Mouse (Mus musculus): ENCODE measurements around the gene Ovch2. TPM values are rescaled to one million over a fixed set of nuclear protein-coding genes. Genes with fewer than 3 reads are reported as not detected.

Gene Ovch2
- polyA plus RNA-seq, 1 experiment from 2014 or later, result not detected

DNA sequence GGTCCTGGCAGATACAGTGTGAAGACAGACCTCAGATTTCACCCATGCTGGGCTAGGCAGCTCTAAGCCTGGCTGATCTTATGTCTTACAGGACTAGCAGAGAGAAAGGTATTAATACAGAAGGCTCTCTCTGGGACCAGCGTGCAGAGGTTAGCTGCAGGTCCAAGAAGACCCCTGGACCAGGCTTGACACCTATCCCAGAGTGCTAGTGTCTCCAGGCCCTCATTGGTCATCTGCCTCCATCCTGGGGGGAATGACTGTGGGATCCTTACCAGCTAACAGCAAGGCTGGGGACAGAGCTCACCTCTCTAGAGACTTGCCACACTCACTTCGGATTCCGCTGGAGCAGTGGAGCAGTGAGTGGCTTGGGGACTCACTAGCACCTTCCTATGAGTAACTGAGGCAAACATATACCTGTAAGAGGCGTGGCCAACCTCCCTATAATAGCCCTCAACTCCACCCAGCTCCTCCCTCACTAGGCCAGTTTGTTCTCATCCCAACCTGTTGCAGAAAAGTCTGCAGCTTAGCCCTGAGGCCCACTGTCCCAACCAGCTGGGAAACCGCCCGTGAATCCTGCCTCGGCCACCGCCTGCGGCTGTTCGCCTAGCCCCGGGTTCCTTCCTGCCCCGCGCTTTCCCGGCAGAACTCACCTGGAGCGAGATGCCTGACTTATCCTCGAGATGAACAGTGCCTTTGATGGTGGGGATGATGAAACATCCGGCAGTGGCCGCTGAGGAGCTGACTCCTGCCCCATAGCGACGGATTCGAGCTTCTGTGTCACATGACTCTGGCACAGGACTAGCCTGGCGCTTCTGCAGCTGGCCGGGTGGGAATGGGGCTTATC is 43.5 kb downstream of the Ovch2 start, which contains the start of gene Cyb5r2:
Gene Cyb5r2 (minus strand): TSS at position 725 of the 844 bp plus-strand sequence.
- peaks cover 3% of the 10 kb centered on the region; the same call in 1 of the 2 replicates for H3K4me1 ChIP-seq
- no peaks in the 10 kb centered on the region for H3K27me3 ChIP-seq
- H3K4me2 ChIP-seq (replicated peaks), result peak within 1 kb of the TSS; percentile 45
- no peak within 1 kb of the TSS for H3K27ac ChIP-seq (replicated peaks)
- H3K9me3 ChIP-seq, result no peaks in the 10 kb centered on the region
- no peak within 1 kb of the TSS for H3K9ac ChIP-seq (replicated peaks)
- peak within 1 kb of the TSS; percentile 25 for H3K4me3 ChIP-seq
- no peaks in the 10 kb centered on the region for H3K36me3 ChIP-seq
- ATAC-seq (replicated peaks), result peak; percentile 68
- WGBS, result 14% methylated on average over 23 of the region's 23 CpGs

DNA sequence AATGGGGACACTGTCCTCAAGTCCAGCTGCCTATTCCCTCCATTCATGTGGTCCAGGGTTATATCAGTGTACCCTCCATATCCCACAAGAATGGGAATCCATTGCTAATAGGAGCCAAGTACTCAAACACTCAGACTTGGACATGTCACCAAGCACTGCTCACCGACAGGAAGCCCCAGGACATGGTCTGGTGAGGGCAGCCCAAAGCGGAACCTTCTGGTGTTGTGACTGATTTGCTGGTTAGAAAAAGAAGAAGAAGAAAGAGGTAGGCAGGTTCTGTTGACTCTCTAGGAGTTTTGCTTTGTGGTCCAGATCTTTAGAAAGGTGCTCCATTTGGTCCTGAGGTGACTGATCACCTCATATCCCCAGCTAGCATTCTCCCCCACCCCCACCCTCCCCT is 44.3 kb downstream of the Ovch2 start:
- Histone ChIP-seq H3K4me3 (no peak overlapping the region), H3K4me2 (replicated peaks) (no peak overlapping the region), H3K36me3 (no peaks in the 10 kb centered on the region), H3K27me3 (no peaks in the 10 kb centered on the region), H3K9me3 (no peaks in the 10 kb centered on the region), H3K27ac (replicated peaks) (no peak overlapping the region), H3K4me1 (peaks cover 3% of the 10 kb centered on the region; the same call in 1 of the 2 replicates), H3K9ac (replicated peaks) (no peak overlapping the region)
- WGBS, result 98% methylated on average over 2 of the region's 2 CpGs
- ATAC-seq (replicated peaks), result no peak

DNA sequence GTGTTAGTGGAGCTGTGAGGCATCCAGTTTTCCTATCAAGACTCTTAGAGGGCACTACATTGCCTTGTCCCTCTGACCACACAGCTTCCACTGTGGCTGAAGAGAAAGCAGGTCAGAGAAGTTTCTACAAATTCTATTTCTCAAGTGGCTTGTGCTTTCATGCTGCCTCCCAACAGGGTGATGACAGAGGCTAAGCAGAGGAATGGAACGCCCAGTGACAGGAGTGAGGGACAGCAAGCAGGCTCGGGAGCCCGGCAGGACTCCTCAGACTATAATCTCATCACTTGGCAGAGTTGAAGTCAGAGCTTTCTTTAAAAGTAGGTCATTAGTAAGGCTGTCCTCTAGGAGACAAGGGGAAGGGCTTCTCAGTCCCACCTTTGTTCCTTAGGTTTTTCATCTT is 45.1 kb downstream of the Ovch2 start:
- H3K9ac ChIP-seq (replicated peaks), result no peak overlapping the region
- no peak for ATAC-seq (replicated peaks)

DNA sequence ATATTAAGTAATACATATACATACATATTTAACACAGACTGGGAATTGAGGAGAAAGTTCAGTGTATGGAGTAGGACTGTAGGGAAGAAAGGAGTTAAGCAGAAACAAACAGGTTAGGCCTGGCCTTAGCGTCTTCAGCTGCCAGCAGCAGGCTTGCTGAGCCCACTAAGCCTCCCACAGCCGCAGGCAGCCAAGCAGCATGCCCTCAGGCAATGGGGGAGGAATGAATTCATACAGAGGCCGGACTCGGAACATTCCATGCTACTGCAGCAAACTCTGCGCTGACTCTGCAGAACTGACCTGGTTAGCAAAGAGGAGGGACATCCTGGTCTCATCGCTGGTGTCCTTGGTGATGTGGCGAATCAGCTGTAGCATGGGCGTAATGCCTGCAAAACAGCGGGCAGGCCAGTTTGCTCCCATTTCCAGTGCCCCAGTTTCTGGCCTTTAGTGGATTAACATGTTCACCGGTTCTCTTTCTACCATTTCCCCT is 48.9 kb downstream of the Ovch2 start:
- Histone ChIP-seq H3K27me3 (no peaks in the 10 kb centered on the region), H3K36me3 (no peaks in the 10 kb centered on the region), H3K9ac (replicated peaks) (no peak overlapping the region), H3K27ac (replicated peaks) (no peak overlapping the region), H3K4me2 (replicated peaks) (no peak overlapping the region), H3K9me3 (no peaks in the 10 kb centered on the region), H3K4me3 (no peak overlapping the region), H3K4me1 (no peaks in the 10 kb centered on the region)
- no peak for ATAC-seq (replicated peaks)
- WGBS, result 77% methylated on average over 10 of the region's 10 CpGs

More for the DNA sequence above, 45.1 kb downstream of the Ovch2 start:
- Histone ChIP-seq H3K4me2 (replicated peaks) (no peak overlapping the region), H3K4me1 (peaks cover 3% of the 10 kb centered on the region; the same call in 1 of the 2 replicates), H3K27me3 (no peaks in the 10 kb centered on the region), H3K27ac (replicated peaks) (no peak overlapping the region), H3K4me3 (no peak overlapping the region), H3K36me3 (no peaks in the 10 kb centered on the region), H3K9me3 (no peaks in the 10 kb centered on the region)
- 70% methylated on average over 3 of the region's 3 CpGs for WGBS

DNA sequence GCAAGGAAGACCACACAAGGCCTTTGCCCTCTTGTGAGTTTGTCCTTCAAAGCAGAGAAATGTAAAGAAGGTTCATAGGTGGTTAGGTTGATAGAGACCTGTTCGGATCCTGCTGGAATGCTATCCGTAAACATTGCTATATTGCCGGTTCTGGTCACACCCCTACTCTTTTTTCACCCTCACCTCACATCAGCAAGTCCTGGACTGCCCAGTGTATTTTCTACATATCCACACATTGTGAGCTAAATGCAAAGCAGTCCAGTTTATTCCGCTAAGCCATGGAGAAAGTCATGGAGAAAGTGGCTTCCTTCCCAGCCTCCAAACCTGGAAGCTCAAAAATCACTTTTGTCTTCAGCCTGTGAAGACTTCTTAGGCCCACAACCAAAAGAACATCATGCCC is 51.3 kb downstream of the Ovch2 start:
- Histone ChIP-seq H3K4me2 (replicated peaks) (no peak overlapping the region), H3K4me1 (no peaks in the 10 kb centered on the region), H3K36me3 (no peaks in the 10 kb centered on the region), H3K9me3 (no peaks in the 10 kb centered on the region), H3K27ac (replicated peaks) (no peak overlapping the region), H3K27me3 (no peaks in the 10 kb centered on the region), H3K9ac (replicated peaks) (no peak overlapping the region), H3K4me3 (no peak overlapping the region)
- ATAC-seq (replicated peaks), result no peak
- 92% methylated on average over 4 of the region's 4 CpGs for WGBS

DNA sequence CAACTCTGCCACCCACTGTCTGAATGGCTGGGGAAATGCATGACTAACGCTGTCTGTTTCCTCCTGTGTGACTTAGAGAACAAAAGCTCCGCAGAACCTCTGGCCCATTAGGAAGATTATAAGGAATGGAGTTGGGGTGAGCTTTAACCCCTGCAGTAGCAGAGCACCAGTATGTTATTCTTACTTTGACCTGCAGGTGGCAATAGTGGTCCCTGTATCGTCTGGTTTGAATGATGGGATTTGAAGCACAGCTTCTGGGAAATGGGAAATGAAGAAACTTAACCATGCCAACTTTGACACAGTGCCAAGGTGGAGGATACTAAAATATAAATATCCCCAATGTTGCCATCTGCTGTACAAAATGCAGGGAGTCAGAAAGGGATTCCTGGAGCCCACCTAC is 51.7 kb downstream of the Ovch2 start:
- Histone ChIP-seq H3K9ac (replicated peaks) (no peak overlapping the region), H3K36me3 (no peaks in the 10 kb centered on the region), H3K27me3 (no peaks in the 10 kb centered on the region), H3K4me1 (no peaks in the 10 kb centered on the region), H3K4me3 (no peak overlapping the region), H3K9me3 (no peaks in the 10 kb centered on the region), H3K4me2 (replicated peaks) (no peak overlapping the region), H3K27ac (replicated peaks) (no peak overlapping the region)
- 0 out of 2 replicates have a peak, but pooled peaks have one; percentile 39 for ATAC-seq (replicated peaks)
- WGBS, result 3% methylated on average over 3 of the region's 3 CpGs

DNA sequence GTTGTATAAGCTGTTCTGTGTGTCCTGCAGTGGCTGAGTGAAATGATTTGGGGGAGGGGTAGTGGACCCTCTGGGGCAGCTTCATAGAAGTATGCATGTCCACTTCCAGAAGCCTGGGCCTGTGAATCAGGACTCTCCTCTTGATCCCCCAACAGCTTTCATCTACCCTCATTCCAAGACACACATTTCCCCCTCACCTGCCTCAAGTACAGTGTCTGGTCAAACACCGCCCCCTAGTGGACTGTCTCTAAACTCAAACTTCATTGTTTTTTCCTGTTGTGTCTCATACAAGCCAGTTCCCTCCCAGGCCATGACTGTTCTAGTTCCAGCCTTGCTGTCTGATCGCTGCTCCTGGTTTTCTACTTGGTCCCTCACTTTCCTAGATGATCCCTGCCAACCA is 53.1 kb downstream of the Ovch2 start:
- no peak overlapping the region for H3K4me3 ChIP-seq
- WGBS, result 10% methylated on average over 2 of the region's 2 CpGs
- no peaks in the 10 kb centered on the region for H3K27me3 ChIP-seq
- peak; percentile 51; the same call in 1 of the 2 replicates for ATAC-seq (replicated peaks)
- H3K4me2 ChIP-seq (replicated peaks), result no peak overlapping the region
- H3K4me1 ChIP-seq, result no peaks in the 10 kb centered on the region
- H3K27ac ChIP-seq (replicated peaks), result no peak overlapping the region
- H3K36me3 ChIP-seq, result no peaks in the 10 kb centered on the region
- H3K9ac ChIP-seq (replicated peaks), result no peak overlapping the region
- H3K9me3 ChIP-seq, result no peaks in the 10 kb centered on the region

DNA sequence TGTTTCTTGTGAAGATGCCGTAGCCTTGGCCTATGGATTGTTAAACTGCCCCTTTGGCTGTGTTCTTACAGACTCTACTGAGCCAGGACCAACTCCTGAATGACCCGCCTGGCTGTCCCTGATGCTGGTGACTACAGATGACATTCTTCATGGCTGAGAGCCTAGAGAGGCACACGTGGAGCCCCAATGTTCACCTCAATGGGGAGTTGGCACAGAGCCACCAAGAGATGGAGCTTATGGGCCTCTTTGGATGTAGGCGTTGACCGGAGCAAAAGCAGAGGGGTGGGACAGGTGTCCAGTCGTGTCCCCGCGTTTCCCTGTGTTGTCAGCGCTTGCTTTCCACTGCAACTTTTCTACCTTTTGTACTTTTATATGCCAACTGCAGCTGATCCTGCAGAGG is 53.5 kb downstream of the Ovch2 start:
- WGBS, result 86% methylated on average over 9 of the region's 9 CpGs
- Histone ChIP-seq H3K9me3 (no peaks in the 10 kb centered on the region), H3K4me1 (no peaks in the 10 kb centered on the region), H3K9ac (replicated peaks) (no peak overlapping the region), H3K4me3 (no peak overlapping the region), H3K36me3 (no peaks in the 10 kb centered on the region), H3K27ac (replicated peaks) (no peak overlapping the region), H3K4me2 (replicated peaks) (no peak overlapping the region), H3K27me3 (no peaks in the 10 kb centered on the region)
- 0 out of 2 replicates have a peak, but pooled peaks have one; percentile 3 for ATAC-seq (replicated peaks)

DNA sequence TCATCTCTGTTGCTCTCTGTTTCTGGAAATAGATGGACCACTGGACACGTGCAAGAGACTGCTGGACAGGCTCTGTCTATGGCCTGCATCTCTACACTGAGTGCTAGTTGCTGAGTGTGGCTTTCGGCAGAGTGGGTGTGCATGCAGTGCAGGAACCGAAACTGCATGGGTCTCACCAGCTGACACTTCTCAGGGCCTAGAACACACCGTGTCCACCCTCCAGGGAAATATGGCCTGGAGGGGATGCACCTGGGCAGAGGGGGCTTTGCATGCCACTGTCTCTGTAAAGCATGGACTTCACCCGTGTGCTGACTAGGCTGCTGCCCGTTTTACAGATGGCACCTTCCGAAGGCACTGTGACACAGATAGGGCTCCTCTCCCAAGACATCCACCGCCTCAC is 55.0 kb downstream of the Ovch2 start:
- Histone ChIP-seq H3K4me1 (no peaks in the 10 kb centered on the region), H3K4me3 (no peak overlapping the region), H3K9me3 (no peaks in the 10 kb centered on the region), H3K4me2 (replicated peaks) (no peak overlapping the region), H3K9ac (replicated peaks) (no peak overlapping the region), H3K36me3 (no peaks in the 10 kb centered on the region), H3K27ac (replicated peaks) (no peak overlapping the region), H3K27me3 (no peaks in the 10 kb centered on the region)
- WGBS, result 93% methylated on average over 8 of the region's 8 CpGs
- no peak for ATAC-seq (replicated peaks)

DNA sequence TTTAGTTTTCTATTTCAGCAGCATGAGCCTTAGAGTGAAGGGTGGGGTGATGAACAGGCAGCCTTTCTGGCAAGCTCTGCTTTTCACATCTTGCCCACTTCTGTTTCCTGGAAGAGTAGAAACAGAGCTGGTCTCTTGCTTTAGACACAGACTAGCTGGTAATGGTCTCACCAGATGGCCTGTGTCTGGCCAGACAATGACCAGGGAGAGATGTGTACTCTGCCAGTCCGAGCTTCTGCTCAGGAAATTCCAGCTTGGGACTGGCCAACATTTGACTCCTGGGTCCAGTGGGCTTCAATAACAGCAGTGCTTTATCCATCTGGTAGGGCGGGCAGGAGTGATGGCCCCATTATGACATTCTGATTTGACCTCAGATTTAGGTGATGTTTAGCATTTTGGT is 55.9 kb downstream of the Ovch2 start:
- ATAC-seq (replicated peaks), result no peak
- 82% methylated on average over 2 of the region's 2 CpGs for WGBS
- Histone ChIP-seq H3K27me3 (no peaks in the 10 kb centered on the region), H3K9me3 (no peaks in the 10 kb centered on the region), H3K4me1 (no peaks in the 10 kb centered on the region), H3K9ac (replicated peaks) (no peak overlapping the region), H3K27ac (replicated peaks) (no peak overlapping the region), H3K36me3 (no peaks in the 10 kb centered on the region), H3K4me3 (no peak overlapping the region), H3K4me2 (replicated peaks) (no peak overlapping the region)

DNA sequence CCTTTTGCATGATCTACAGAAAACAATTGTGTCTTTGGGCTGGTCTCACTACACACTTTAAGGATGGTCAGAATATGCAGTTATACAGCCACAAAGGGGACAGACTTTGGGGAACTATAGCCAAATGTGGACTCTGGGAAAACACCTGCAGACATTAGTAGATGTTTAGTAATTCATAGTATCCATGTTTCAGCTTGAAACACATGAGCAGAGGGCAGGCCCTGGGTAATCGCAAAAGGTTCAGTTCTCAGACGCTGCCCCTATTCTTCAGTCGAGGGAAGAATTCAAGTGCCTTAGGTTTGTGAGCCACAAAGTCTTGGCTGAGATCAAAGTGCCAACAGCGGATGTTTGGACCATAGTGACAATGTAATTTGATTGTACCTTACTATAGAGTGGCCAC is 56.6 kb downstream of the Ovch2 start:
- no peak for ATAC-seq (replicated peaks)
- H3K4me2 ChIP-seq (replicated peaks), result no peak overlapping the region
- H3K27ac ChIP-seq (replicated peaks), result no peak overlapping the region
- H3K27me3 ChIP-seq, result no peaks in the 10 kb centered on the region
- no peak overlapping the region for H3K4me3 ChIP-seq
- no peaks in the 10 kb centered on the region for H3K4me1 ChIP-seq
- 90% methylated on average over 4 of the region's 4 CpGs for WGBS
- no peaks in the 10 kb centered on the region for H3K36me3 ChIP-seq
- H3K9ac ChIP-seq (replicated peaks), result no peak overlapping the region
- no peaks in the 10 kb centered on the region for H3K9me3 ChIP-seq

DNA sequence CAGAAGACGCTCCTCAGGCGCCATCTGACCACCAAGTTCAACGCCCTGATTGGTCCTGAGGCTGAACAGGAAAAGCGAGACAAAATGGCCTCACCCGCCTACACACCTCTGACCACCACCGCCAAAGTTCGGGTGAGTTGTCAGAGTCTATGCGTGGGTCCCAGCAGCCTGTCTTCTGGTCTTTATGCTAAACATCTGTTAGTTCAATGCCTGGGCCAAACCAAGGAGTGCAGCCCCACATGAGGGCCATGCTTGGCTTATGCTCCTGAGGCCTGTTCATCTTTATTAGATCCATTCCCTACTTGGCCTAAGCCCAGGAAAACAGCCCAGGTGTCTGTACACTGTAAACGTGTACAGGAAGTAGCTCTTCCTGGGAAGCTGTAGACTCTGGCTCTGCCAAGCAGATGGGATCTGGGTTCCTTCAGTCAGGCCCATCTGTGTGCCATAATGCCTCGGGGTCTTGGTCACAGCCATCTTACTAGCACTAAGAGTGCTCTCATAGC is 58.0 kb downstream of the Ovch2 start:
- 95% methylated on average over 10 of the region's 10 CpGs for WGBS
- H3K4me2 ChIP-seq (replicated peaks), result no peak overlapping the region
- no peaks in the 10 kb centered on the region for H3K4me1 ChIP-seq
- H3K27ac ChIP-seq (replicated peaks), result no peak overlapping the region
- no peaks in the 10 kb centered on the region for H3K36me3 ChIP-seq
- no peaks in the 10 kb centered on the region for H3K9me3 ChIP-seq
- no peak overlapping the region for H3K9ac ChIP-seq (replicated peaks)
- no peaks in the 10 kb centered on the region for H3K27me3 ChIP-seq
- no peak overlapping the region for H3K4me3 ChIP-seq
- no peak for ATAC-seq (replicated peaks)

Measured in forebrain, embryonic 15.5 days (tissue).